Mouse (Mus musculus) lung, postnatal 0 days (tissue): ENCODE measurements at regions not wholly inside any gene's neighbourhood (a gene's known extent, or its start where the extent isn't known, plus 50 kb on each side); places are given as distances from the start of the nearest gene placed in this dataset.

Source experiments
- ATAC-seq: fragments of 200-750 bp; cut with Nextera tagmentation; 2 replicates; pipeline ENCODE4 v1.8.0; 2017; ENCODE audit warnings: moderate library complexity
- DNase-seq: peaks from one replicate; pipeline ENCODE4 v3.0.0-alpha.2; 2016; ENCODE audit warnings: low spot score
- H3K27ac ChIP-seq: fragments of 300-500 bp; sonication (generic); 2 replicates; pipeline ENCODE4 v1.5.1; 2014; ENCODE audit warnings: antibody characterized with exemption, mild to moderate bottlenecking, low read length, mixed read lengths
- H3K27me3 ChIP-seq: fragments of 300-500 bp; sonication (generic); replicated peaks from 2 replicates; pipeline ENCODE4 v1.6.1; 2014; ENCODE audit warnings: low read length, mixed read lengths; ENCODE audit not compliant: insufficient read depth
- H3K36me3 ChIP-seq: fragments of 300-500 bp; sonication (generic); 2 replicates; pipeline ENCODE4 v1.6.1; 2014; ENCODE audit warnings: low read length, mixed read lengths; ENCODE audit not compliant: insufficient read depth
- H3K4me1 ChIP-seq: fragments of 300-500 bp; sonication (generic); 2 replicates; pipeline ENCODE4 v1.6.1; 2014; ENCODE audit warnings: antibody characterized with exemption, low read depth, low read length, mixed read lengths; ENCODE audit not compliant: insufficient read depth
- H3K4me2 ChIP-seq: fragments of 300-500 bp; sonication (generic); replicated peaks from 2 replicates; pipeline ENCODE4 v1.6.1; 2014; ENCODE audit warnings: low read depth, mild to moderate bottlenecking, low read length, moderate library complexity, mixed read lengths
- H3K4me3 ChIP-seq: fragments of 300-500 bp; sonication (generic); 2 replicates; pipeline ENCODE4 v1.5.1; 2014; ENCODE audit warnings: low read depth, low read length
- H3K9ac ChIP-seq: fragments of 300-500 bp; sonication (generic); replicated peaks from 2 replicates; pipeline ENCODE4 v1.6.1; 2014; ENCODE audit warnings: low read depth, mild to moderate bottlenecking
- H3K9me3 ChIP-seq: fragments of 300-500 bp; sonication (generic); 2 replicates; pipeline ENCODE4 v1.6.1; 2016; ENCODE audit warnings: low read length, mixed read lengths
- CTCF ChIP-seq: IDR thresholded peaks from 2 replicates; pipeline ENCODE4 v1.5.1; 2016; ENCODE audit warnings: antibody characterized with exemption, mild to moderate bottlenecking
- EP300 ChIP-seq: IDR thresholded peaks from 2 replicates; pipeline ENCODE4 v1.6.1; 2016; ENCODE audit warnings: antibody characterized with exemption, mild to moderate bottlenecking, control low read depth
- WGBS: fragments of 180-500 bp; shearing (Covaris S2); extraction: QIAGEN DNeasy Blood & Tissue Kit; methylation state at CpG from one replicate; pipeline ENCODE4 v1.1.7; 2014; 5-methylcytosine and 5-hydroxymethylcytosine counted together

GRCm38 (mm10) chr5:148774446-148774845 is 154.7 kb downstream of the Katnal1 start:
- no peak for ATAC-seq

GRCm38 (mm10) chr5:148769452-148769851 is 159.7 kb downstream of the Katnal1 start:
- no peaks in the 10 kb centered on the region for H3K4me1 ChIP-seq
- no peak overlapping the region for H3K4me3 ChIP-seq
- 66% methylated on average over 4 of the region's 4 CpGs for WGBS
- H3K36me3 ChIP-seq, result no peaks in the 10 kb centered on the region
- no peak overlapping the region for H3K4me2 ChIP-seq
- H3K27me3 ChIP-seq, result no peaks in the 10 kb centered on the region
- H3K9me3 ChIP-seq, result no peaks in the 10 kb centered on the region
- H3K9ac ChIP-seq, result no peak overlapping the region
- no peak overlapping the region for H3K27ac ChIP-seq
- ATAC-seq (no peak), DNase-seq (no peak)
- TF ChIP-seq EP300 (no peak), CTCF (no peak)

More at GRCm38 (mm10) chr5:148774446-148774845, 154.7 kb downstream of the Katnal1 start:
- DNase-seq, result no peak
- H3K27ac ChIP-seq, result no peak overlapping the region
- 50% methylated on average over 3 of the region's 3 CpGs for WGBS
- H3K9me3 ChIP-seq, result no peaks in the 10 kb centered on the region
- H3K27me3 ChIP-seq, result no peaks in the 10 kb centered on the region
- no peak overlapping the region for H3K4me2 ChIP-seq
- TF ChIP-seq EP300, result no peak
- TF ChIP-seq CTCF, result no peak
- H3K4me3 ChIP-seq, result no peak overlapping the region
- H3K36me3 ChIP-seq, result no peaks in the 10 kb centered on the region
- no peak overlapping the region for H3K9ac ChIP-seq
- H3K4me1 ChIP-seq, result no peaks in the 10 kb centered on the region

- TF ChIP-seq EP300 (no peak), CTCF (no peak)
- no peak for ATAC-seq
Observed at GRCm38 (mm10) chr5:148768346-148768745, 160.8 kb downstream of the Katnal1 start.

GRCm38 (mm10) chr5:148765993-148766392 is 163.1 kb downstream of the Katnal1 start:
- no peaks in the 10 kb centered on the region for H3K4me1 ChIP-seq
- ATAC-seq (no peak), DNase-seq (no peak)
- no peaks in the 10 kb centered on the region for H3K9me3 ChIP-seq
- H3K27ac ChIP-seq, result no peak overlapping the region
- H3K36me3 ChIP-seq, result no peaks in the 10 kb centered on the region
- TF ChIP-seq CTCF, result no peak
- no peak for TF ChIP-seq EP300
- no peak overlapping the region for H3K4me2 ChIP-seq
- 91% methylated on average over 7 of the region's 7 CpGs for WGBS
- no peak overlapping the region for H3K4me3 ChIP-seq
- no peaks in the 10 kb centered on the region for H3K27me3 ChIP-seq
- H3K9ac ChIP-seq, result no peak overlapping the region

More at GRCm38 (mm10) chr5:148768346-148768745, 160.8 kb downstream of the Katnal1 start:
- DNase-seq, result no peak
- no peaks in the 10 kb centered on the region for H3K36me3 ChIP-seq
- H3K9me3 ChIP-seq, result no peaks in the 10 kb centered on the region
- no peak overlapping the region for H3K9ac ChIP-seq
- no peaks in the 10 kb centered on the region for H3K4me1 ChIP-seq
- 71% methylated on average over 7 of the region's 7 CpGs for WGBS
- no peaks in the 10 kb centered on the region for H3K27me3 ChIP-seq
- no peak overlapping the region for H3K4me3 ChIP-seq
- no peak overlapping the region for H3K27ac ChIP-seq
- H3K4me2 ChIP-seq, result no peak overlapping the region

GRCm38 (mm10) chr5:148760108-148760507 is 169.0 kb downstream of the Katnal1 start:
- H3K4me2 ChIP-seq, result no peak overlapping the region
- no peak for DNase-seq
- 70% methylated on average over 9 of the region's 9 CpGs for WGBS
- H3K27ac ChIP-seq, result no peak overlapping the region
- no peak for ATAC-seq
- no peak for TF ChIP-seq CTCF
- TF ChIP-seq EP300, result no peak
- H3K36me3 ChIP-seq, result no peaks in the 10 kb centered on the region
- no peaks in the 10 kb centered on the region for H3K4me1 ChIP-seq
- no peaks in the 10 kb centered on the region for H3K9me3 ChIP-seq
- H3K9ac ChIP-seq, result no peak overlapping the region
- H3K27me3 ChIP-seq, result no peaks in the 10 kb centered on the region
- no peak overlapping the region for H3K4me3 ChIP-seq

GRCm38 (mm10) chr5:148758786-148759185 is 170.3 kb downstream of the Katnal1 start:
- no peak for DNase-seq
- no peaks in the 10 kb centered on the region for H3K27me3 ChIP-seq
- H3K4me2 ChIP-seq, result no peak overlapping the region
- no peaks in the 10 kb centered on the region for H3K4me1 ChIP-seq
- no peak for TF ChIP-seq CTCF
- no peak for TF ChIP-seq EP300
- H3K36me3 ChIP-seq, result no peaks in the 10 kb centered on the region
- H3K9me3 ChIP-seq, result no peaks in the 10 kb centered on the region
- no peak overlapping the region for H3K4me3 ChIP-seq
- H3K9ac ChIP-seq, result no peak overlapping the region
- whole genome bisulfite sequencing, result 70% methylated on average over 7 of the region's 7 CpGs
- H3K27ac ChIP-seq, result no peak overlapping the region
- ATAC-seq, result no peak

- DNase-seq, result no peak
- WGBS, result 71% methylated on average over 5 of the region's 5 CpGs
- H3K27ac ChIP-seq, result no peak overlapping the region
Observed at GRCm38 (mm10) chr5:148757715-148758114, 171.4 kb downstream of the Katnal1 start.

More at GRCm38 (mm10) chr5:148757715-148758114, 171.4 kb downstream of the Katnal1 start:
- Histone ChIP-seq H3K36me3 (no peaks in the 10 kb centered on the region), H3K4me3 (no peak overlapping the region), H3K27me3 (no peaks in the 10 kb centered on the region), H3K4me2 (no peak overlapping the region), H3K9me3 (no peaks in the 10 kb centered on the region), H3K4me1 (no peaks in the 10 kb centered on the region), H3K9ac (no peak overlapping the region)
- ATAC-seq, result no peak
- TF ChIP-seq CTCF, result no peak
- TF ChIP-seq EP300, result no peak
